Mouse (Mus musculus): ENCODE measurements around the gene Pcnx4.
"Not testable (repeated sequence)": the region's sequence is repeated elsewhere in the genome, so short reads cannot be mapped to it uniquely, and the experiment has no call there.

Pcnx4 gene

GRCm38 (mm10) chr12:72598731-72599130, 62.5 kb downstream of the Pcnx4 start:
- not testable (repeated sequence) for DNase-seq (ENCODE audit: low read depth)

- DNase-seq (ENCODE audit: low read depth), result no peak
These were observed 75.9 kb downstream of the Pcnx4 start for GRCm38 (mm10) chr12:72612053-72612452.

GRCm38 (mm10) chr12:72620856-72621255, 84.7 kb downstream of the Pcnx4 start:
- DNase-seq (ENCODE audit: low read depth), result no peak

- DNase-seq (ENCODE audit: low read depth), result no peak
These were observed 85.3 kb downstream of the Pcnx4 start for GRCm38 (mm10) chr12:72621441-72621840.

- DNase-seq (ENCODE audit: low read depth), result no peak
These were observed 86.8 kb downstream of the Pcnx4 start for GRCm38 (mm10) chr12:72622853-72623496.

DNA sequence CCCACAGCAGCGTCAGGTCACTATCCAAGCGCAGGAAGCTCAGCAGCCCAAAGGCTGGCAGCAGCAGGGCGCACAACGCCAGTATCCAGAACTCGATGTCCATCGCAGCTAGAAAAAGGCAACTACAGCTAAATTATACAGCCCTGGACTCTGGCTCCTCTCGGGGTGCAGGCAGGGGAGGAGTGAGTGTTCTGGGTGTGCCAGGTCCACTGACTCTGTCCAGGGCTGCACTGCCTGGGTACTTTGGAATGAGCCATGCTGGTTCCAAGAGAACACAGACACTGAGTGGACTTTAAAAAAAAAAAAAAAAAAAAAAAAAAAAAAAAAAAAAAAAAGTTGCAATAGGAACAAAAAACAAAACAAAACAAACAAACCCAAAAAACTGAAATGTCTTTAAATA, 92.6 kb downstream of the Pcnx4 start:
- DNase-seq (ENCODE audit: low read depth), result no peak

Measured in NIH3T3 (cell line).